Mouse (Mus musculus): ENCODE measurements around the gene Yif1b. TPM values are rescaled to one million over a fixed set of nuclear protein-coding genes. Genes with fewer than 3 reads are reported as not detected.
"Not testable (repeated sequence)": the region's sequence is repeated elsewhere in the genome, so short reads cannot be mapped to it uniquely, and the experiment has no call there.

The Yif1b gene
- 156 and 161 TPM in 2 replicates for polyA plus RNA-seq (2012; rRNA removed)

DNA sequence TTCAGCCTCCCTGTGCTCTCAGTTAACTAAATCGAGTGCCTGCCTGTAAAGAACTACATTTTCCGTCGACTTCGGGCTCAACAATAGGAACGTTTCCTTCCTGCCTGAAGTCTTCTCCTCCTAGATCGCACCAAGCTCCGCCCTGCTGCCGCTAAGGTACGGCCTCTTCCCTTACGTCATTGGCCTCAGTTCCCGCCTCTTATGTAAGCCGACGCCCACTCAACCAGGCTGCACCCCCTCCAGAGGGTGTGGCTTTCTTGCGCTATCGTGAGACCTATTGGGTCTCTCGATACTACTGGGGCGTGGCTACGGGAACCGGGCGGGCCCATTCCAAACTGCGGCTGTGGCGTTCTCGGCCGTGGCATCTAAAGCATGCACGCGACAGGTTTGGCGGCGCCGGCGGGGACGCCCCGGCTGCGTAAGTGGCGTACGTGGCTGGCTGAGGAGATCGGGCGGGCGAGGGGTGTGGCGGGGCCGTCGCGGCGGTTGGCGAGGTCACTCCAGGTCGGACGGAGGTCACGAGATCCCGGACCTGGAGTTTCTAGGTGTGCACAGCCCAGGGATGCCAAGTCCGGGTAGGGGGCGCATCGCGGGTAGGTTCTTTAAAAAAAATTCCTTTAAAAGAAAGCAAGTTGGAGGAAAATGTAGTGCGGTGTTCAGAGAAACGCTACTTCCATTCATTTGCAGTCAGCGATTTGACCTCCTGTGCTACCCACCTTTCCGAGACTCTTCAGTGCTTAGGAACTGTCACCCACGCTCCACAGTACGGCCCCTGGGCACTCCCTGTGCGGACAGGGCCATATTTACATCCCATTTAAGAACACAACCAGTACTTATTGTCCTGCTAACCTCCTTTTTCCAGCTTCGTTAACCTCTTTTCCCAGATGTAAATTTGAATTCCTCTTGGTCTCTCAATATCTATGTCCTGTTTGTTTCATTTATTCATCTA, at the start of gene Yif1b:
Yif1b (plus strand) TSS at position 311 of the 949 bp plus-strand sequence.
- peak; percentile 91 for DNase-seq (ENCODE audit: low read depth)

- DNase-seq (ENCODE audit: low read depth) = not testable (repeated sequence)
Measured at GRCm38 (mm10) chr7:29194230-29194629, 43.9 kb upstream of the Yif1b start.

DNA sequence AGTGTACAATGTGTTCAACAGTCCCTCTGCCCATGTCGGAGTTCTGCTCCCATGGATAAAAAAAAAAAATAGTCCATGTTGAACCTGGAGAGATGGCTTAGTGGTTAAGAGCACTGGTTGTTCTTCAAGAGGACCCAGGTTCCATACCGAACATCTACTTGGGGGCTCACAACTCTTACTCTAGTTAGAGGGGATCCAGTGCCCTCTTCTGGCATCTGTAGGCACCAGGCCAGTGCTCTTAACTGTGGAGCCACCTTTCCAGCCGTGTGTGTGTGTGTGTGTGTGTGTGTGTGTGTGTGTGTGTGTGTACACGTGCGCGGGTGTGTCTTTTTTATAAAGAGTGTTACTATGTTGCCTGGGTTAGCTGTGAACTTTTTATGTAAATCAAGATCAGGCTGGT, 35.6 kb upstream of the Yif1b start:
- no peak for DNase-seq (ENCODE audit: low read depth)

DNA sequence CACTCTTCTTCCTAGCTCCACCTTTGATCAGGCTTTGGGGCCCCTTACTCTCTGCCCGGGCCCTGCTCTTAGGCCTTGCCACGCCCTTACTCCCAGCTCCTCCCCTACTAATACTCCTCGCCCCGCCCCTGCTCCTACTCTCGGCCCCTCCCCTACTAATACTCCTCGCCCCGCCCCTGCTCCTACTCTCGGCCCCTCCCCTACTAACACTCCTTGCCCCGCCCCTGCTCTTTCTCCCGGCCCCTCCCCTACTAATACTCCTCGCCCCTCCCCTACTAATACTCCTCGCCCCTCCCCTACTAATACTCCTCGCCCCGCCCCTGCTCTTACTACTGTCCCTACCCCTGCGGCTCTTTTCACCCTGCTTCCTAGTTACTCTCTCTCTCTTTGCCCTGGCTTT, 27.1 kb upstream of the Yif1b start:
- not testable (repeated sequence) for DNase-seq (ENCODE audit: low read depth)

GRCm38 (mm10) chr7:29211415-29212198, 26.5 kb upstream of the Yif1b start:
- peak; percentile 99 for DNase-seq (ENCODE audit: low read depth)

- peak; percentile 19 for DNase-seq (ENCODE audit: low read depth)
Measured at GRCm38 (mm10) chr7:29212199-29212765, 25.8 kb upstream of the Yif1b start.

GRCm38 (mm10) chr7:29212775-29213560, 25.2 kb upstream of the Yif1b start:
- not testable (repeated sequence) for DNase-seq (ENCODE audit: low read depth)

DNA sequence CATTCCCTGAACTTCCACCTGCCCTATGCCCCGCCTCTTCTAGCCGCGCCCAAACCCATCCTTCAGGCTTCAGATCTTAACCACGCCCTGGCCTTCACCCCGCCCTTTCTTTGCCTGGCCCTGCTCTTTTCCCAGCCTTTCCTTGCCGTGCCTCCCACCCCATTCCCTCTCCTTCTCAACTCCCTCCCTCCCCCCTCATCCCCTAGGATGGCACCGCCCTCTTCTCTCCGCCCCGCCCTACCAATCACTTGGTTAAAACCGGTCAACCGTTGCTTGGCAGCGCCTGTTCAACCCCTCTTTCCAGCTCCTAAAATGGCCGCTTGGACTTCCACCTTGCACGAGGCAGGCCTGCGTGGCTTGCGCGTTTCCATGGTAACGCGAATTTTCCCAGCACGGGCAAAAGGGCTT, 24.4 kb upstream of the Yif1b start, which contains the start of gene Catsperg1:
Catsperg1 (minus strand) TSS at position 361 of the 408 bp plus-strand sequence.
- DNase-seq (ENCODE audit: low read depth) = no peak

- DNase-seq (ENCODE audit: low read depth) = no peak
Measured at GRCm38 (mm10) chr7:29214236-29214635, 23.9 kb upstream of the Yif1b start.

- no peak for DNase-seq (ENCODE audit: low read depth)
Measured at GRCm38 (mm10) chr7:29214846-29215245, 23.3 kb upstream of the Yif1b start.

DNA sequence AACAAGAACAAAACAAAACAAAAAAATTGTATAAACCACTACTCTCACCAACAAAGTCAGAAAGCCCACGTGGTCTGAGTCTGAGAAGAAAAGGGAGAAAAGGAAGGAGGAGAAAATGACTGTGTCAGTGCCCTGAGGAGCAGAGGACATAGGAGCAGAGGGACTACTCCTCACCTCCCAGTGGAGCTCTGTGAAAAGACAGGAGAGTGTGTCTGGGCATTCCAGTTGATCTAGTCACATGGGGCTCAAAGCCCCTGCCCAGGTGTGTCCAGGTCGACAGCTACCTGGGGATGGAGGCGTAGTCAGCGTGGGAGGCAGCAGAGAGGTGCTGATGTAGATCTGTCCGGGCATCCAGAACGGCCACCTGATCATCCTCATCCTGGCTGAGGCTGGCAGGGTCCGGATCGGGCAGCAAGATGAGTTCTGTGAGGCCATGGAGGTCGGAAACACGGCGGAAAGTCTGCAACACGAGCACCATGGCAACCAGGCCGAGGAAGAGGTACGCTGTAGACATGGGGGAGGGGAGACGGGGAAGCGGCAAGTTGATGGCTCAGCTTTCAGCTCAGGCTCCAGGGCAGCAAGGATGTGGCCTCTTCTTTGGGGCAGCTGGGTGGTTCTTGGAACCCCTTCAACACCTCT, 13.3 kb upstream of the Yif1b start:
- no peak for DNase-seq (ENCODE audit: low read depth)

GRCm38 (mm10) chr7:29225520-29225919, 12.6 kb upstream of the Yif1b start:
- no peak for DNase-seq (ENCODE audit: low read depth)

GRCm38 (mm10) chr7:29228202-29228601, 9.9 kb upstream of the Yif1b start:
- no peak for DNase-seq (ENCODE audit: low read depth)

- no peak for DNase-seq (ENCODE audit: low read depth)
Measured at GRCm38 (mm10) chr7:29230560-29230959, 7.6 kb upstream of the Yif1b start.

DNA sequence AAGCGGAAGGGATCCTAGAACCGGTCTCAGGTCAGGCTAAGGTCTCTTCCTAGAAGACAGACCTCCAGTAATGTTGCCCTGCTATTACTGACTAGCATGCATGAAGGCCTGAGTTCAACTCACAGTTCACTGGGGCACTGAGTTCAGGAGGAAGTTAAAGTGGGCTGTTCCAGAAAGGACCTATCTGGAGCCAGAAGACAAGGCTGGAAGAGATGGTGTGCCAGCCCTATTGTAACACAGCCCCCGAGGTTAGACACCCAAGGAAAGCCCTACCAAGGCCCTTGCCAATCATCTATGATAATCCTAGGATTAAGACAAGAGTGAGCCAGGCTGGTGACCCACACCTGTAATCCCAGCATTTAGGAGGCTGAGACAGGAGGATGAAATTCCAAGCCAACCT, 6.6 kb upstream of the Yif1b start:
- no peak for DNase-seq (ENCODE audit: low read depth)

DNA sequence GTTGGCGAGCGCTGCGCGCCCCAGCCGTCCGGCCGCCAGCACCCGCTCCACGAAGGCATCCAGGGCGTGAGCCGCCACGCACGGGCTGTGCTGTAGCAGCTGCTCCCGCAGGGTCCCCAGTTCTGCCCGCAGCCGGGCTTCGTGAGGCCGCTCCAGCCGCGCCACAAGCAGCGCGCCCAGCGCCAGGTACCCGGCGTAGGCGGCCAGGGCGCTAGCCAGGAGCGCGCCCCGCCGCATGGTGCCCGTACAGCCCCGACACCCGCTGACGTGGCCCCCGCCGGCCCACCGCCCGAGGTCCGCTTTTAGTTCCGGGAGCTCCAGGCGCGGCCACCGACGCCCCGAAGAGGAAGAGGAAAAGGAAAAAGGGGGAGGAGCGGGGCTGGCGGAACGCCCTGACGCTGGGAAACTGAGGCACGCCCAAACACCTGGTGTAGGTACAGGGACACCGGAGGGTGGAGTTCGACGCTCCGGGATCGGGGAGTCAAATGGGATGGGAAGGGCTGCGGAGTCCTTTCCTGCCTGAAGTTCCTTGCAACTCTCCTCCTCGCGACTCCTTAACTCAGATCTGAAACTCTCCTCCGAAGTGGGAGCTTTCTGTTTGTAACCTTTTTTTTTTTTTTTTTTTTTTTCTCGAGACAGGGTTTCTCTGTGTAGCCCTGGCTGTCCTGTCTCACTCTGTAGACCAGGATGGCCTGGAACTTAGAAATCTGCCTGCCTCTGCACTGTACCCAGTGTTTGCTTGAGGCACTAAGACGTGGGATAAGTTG, 5.7 kb upstream of the Yif1b start, which contains the start of gene Kcnk6:
Kcnk6 (minus strand) TSS at position 269 of the 767 bp plus-strand sequence.
- DNase-seq (ENCODE audit: low read depth) = no peak

- no peak for DNase-seq (ENCODE audit: low read depth)
Measured at GRCm38 (mm10) chr7:29233745-29234144, 4.4 kb upstream of the Yif1b start.

GRCm38 (mm10) chr7:29234661-29235060, 3.5 kb upstream of the Yif1b start:
- no peak for DNase-seq (ENCODE audit: low read depth)

GRCm38 (mm10) chr7:29236593-29236992, 1.5 kb upstream of the Yif1b start:
- no peak for DNase-seq (ENCODE audit: low read depth)

GRCm38 (mm10) chr7:29237596-29237995, 533 bp upstream of the Yif1b start:
- DNase-seq (ENCODE audit: low read depth) = not testable (repeated sequence)

Measured in gonadal fat pad, adult 2 months (tissue).